Mouse (Mus musculus): ENCODE measurements around the gene Ppp1ca. TPM values are rescaled to one million over a fixed set of nuclear protein-coding genes. Genes with fewer than 3 reads are reported as not detected.
A peak's percentile ranks its signal among the peaks of the same experiment; 100 is the strongest.

Ppp1ca gene
- polyA plus RNA-seq, 1 experiment from 2014 or later, result 817 TPM

DNA sequence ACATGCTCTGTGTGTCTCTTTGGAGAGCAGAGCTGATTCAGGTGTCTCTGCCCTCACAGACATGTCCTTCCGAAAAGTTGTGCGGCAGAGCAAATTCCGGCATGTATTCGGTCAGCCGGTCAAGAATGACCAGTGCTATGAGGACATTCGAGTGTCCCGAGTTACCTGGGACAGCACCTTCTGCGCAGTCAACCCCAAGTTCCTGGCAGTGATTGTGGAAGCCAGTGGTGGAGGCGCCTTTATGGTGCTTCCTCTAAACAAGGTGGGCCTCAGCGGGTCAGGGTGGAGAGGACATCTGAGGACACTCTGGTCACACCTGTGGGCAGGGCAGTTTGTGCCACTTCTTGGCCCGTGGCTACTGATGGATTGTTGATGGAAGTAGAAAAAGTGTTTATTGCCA lies 42.6 kb upstream of the Ppp1ca start:
- ATAC-seq (ENCODE audit: low FRiP score, low read depth), result no peak
- peaks cover 38% of the 10 kb centered on the region for H3K36me3 ChIP-seq
- 86% methylated on average over 11 of the region's 11 CpGs for WGBS

DNA sequence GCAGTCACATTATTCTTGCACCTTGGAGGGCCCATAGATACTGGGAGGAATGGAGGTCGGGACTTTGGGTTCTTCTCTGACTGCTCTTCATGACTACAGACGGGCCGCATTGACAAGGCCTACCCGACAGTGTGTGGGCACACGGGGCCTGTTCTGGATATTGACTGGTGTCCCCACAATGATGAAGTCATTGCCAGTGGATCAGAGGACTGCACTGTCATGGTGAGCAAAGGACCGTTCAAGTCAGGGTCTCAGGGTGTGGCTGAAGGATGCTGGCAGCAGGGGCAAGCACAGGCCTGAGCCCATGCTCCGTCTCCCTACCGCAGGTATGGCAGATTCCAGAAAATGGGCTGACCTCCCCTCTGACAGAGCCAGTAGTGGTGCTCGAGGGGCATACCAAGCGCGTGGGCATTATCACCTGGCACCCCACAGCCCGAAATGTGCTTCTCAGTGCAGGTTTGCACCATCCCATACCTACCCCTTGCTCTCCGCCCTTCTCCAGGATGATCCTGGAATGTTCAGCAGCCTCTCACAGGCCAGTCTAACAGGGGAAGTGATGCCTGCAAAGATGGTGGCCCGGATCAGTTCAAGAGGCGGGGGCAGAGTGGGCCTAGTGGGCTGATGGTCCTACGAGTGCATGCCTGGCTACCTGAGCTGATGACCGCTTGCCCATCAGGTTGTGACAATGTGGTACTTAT lies 42.0 kb upstream of the Ppp1ca start:
- Histone ChIP-seq H3K36me3 (peaks cover 38% of the 10 kb centered on the region), H3K27me3 (no peaks in the 10 kb centered on the region), H3K4me1 (peaks cover 18% of the 10 kb centered on the region), H3K9ac (peak overlapping the region; percentile 91; the same call in 1 of the 2 replicates), H3K27ac (no peak overlapping the region), H3K4me3 (peak overlapping the region; percentile 94; the same call in 1 of the 2 replicates), H3K4me2 (replicated peaks) (peak overlapping the region; percentile 91), H3K9me3 (no peaks in the 10 kb centered on the region)
- ATAC-seq (ENCODE audit: low FRiP score, low read depth), result no peak
- 94% methylated on average over 17 of the region's 17 CpGs for WGBS

More for the DNA sequence above, 42.6 kb upstream of the Ppp1ca start:
- no peaks in the 10 kb centered on the region for H3K9me3 ChIP-seq
- no peak overlapping the region for H3K27ac ChIP-seq
- H3K4me3 ChIP-seq, result peak overlapping the region; percentile 94
- peaks cover 18% of the 10 kb centered on the region for H3K4me1 ChIP-seq
- H3K27me3 ChIP-seq, result no peaks in the 10 kb centered on the region
- H3K4me2 ChIP-seq (replicated peaks), result peak overlapping the region; percentile 91
- peak overlapping the region; percentile 91 for H3K9ac ChIP-seq

DNA sequence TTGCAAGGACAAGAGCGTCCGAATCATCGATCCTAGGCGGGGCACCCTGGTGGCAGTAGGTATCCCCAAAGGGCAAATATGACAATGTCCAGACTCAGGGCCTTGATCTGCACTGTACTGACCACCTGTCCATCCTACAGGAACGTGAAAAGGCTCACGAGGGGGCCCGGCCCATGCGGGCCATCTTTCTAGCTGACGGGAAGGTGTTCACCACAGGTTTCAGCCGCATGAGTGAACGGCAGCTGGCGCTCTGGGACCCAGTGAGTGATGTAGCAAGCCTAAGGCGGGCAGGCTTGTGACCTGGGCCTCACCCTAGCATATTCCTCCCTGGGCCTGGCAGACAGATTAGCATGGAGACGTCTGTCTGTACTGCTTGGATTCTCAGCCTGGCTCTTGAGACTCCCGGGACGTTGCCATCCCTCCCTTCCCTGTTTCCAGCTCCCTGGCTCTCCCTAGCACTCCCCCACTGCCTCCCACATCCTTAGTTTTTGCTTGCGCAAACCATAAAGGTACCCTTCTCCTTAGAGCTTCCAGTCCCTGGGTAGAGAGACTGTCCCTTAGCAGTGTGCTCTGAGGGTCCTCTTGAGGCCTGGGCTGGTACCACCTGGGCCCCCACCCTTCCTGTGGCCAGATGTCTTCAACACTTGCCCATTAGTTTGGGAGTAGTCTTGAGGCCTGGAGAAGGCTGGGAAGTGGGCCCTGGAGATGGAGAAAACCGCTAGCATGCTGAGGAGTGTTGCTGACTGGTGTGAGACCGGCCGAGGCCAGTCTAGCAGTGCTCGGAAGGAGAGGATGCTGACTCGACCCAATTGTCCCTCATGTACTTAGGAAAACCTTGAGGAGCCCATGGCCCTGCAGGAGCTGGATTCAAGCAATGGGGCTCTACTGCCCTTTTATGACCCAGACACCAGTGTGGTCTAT lies 41.0 kb upstream of the Ppp1ca start:
- no peak for ATAC-seq (ENCODE audit: low FRiP score, low read depth)
- peaks cover 18% of the 10 kb centered on the region for H3K4me1 ChIP-seq
- H3K4me2 ChIP-seq (replicated peaks), result no peak overlapping the region
- WGBS, result 90% methylated on average over 22 of the region's 22 CpGs
- H3K9ac ChIP-seq, result no peak overlapping the region
- H3K27ac ChIP-seq, result no peak overlapping the region
- no peak overlapping the region for H3K4me3 ChIP-seq
- H3K36me3 ChIP-seq, result peaks cover 45% of the 10 kb centered on the region
- no peaks in the 10 kb centered on the region for H3K9me3 ChIP-seq
- H3K27me3 ChIP-seq, result no peaks in the 10 kb centered on the region

- H3K9ac ChIP-seq, result no peak overlapping the region
- no peaks in the 10 kb centered on the region for H3K27me3 ChIP-seq
- no peaks in the 10 kb centered on the region for H3K9me3 ChIP-seq
- 90% methylated on average over 4 of the region's 5 CpGs for WGBS
- ATAC-seq (ENCODE audit: low FRiP score, low read depth), result no peak
- no peak overlapping the region for H3K27ac ChIP-seq
- peaks cover 18% of the 10 kb centered on the region for H3K4me1 ChIP-seq
- H3K4me2 ChIP-seq (replicated peaks), result no peak overlapping the region
- peaks cover 52% of the 10 kb centered on the region for H3K36me3 ChIP-seq
- H3K4me3 ChIP-seq, result no peak overlapping the region
Measured at GRCm38 (mm10) chr19:4151488-4151860, 40.4 kb upstream of the Ppp1ca start.

- no peak overlapping the region for H3K4me2 ChIP-seq (replicated peaks)
- H3K4me3 ChIP-seq, result no peak overlapping the region
- no peaks in the 10 kb centered on the region for H3K27me3 ChIP-seq
- no peaks in the 10 kb centered on the region for H3K9me3 ChIP-seq
- H3K27ac ChIP-seq, result no peak overlapping the region
- peaks cover 18% of the 10 kb centered on the region for H3K4me1 ChIP-seq
- H3K9ac ChIP-seq, result 0 out of 2 replicates have a peak overlapping the region, but pooled peaks have one; percentile 19
- ATAC-seq (ENCODE audit: low FRiP score, low read depth), result no peak
- H3K36me3 ChIP-seq, result peaks cover 56% of the 10 kb centered on the region
- 94% methylated on average over 5 of the region's 5 CpGs for WGBS
Measured at GRCm38 (mm10) chr19:4151898-4152297, 40.0 kb upstream of the Ppp1ca start.

DNA sequence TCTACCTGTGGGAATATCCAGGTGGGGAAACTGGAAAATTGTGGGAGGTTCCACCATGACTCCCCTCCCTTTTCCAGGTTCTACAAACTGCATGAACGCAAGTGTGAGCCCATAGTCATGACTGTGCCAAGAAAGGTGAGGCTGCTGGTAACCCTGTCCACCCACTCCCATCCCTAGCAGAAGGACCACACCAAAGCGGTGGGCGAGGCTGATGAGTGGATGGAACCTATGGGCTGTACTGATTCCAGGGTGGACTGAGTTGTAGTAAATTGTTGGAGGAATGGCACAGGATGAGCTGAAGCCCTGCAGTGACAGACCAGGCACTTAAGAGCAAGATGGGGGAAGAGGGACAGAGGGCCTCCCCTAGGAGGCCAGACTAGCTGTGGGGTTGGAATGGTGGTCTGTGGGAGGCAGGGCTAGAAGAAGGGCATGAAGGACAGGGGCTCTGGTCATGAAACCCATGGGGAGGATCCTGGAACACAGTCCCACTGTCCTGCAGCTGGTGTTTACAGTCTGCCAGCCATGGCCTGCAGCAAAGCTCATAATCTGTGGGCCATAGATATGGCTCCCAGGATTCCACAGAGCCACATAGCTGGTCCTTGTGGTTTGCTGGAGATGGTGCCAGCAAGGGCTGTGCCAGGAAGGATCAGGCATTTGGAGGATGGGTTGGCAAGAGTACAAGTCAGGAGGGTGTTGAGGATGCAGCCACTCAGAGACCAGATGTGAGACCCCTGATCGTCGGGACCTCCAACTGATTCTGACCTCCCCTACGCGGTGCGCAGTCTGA lies 39.2 kb upstream of the Ppp1ca start:
- H3K4me2 ChIP-seq (replicated peaks), result no peak overlapping the region
- no peaks in the 10 kb centered on the region for H3K27me3 ChIP-seq
- H3K27ac ChIP-seq, result no peak overlapping the region
- no peak overlapping the region for H3K9ac ChIP-seq
- 94% methylated on average over 8 of the region's 8 CpGs for WGBS
- H3K9me3 ChIP-seq, result no peaks in the 10 kb centered on the region
- no peak for ATAC-seq (ENCODE audit: low FRiP score, low read depth)
- no peak overlapping the region for H3K4me3 ChIP-seq
- H3K36me3 ChIP-seq, result peaks cover 63% of the 10 kb centered on the region
- H3K4me1 ChIP-seq, result peaks cover 18% of the 10 kb centered on the region

DNA sequence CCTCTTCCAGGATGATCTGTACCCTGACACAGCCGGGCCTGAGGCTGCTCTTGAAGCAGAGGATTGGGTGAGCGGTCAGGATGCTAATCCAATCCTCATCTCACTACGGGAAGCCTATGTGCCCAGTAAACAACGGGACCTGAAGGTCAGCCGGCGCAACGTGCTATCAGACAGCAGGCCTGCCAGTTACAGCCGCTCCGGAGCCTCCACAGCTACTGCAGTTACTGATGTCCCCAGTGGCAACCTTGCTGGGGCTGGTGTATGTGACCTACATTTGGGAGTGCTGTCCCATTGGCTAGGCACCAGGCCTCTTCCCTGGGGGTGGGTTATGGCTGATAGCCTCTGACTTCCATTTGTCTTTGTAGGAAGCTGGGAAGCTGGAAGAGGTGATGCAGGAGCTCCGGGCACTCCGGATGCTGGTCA lies 38.6 kb upstream of the Ppp1ca start, which contains the start of gene Ptprcap:
Gene Ptprcap, plus strand, starts transcription at position 373 of the 423 bp plus-strand sequence.
- no peak for ATAC-seq (ENCODE audit: low FRiP score, low read depth)
- no peak within 1 kb of the TSS for H3K4me3 ChIP-seq
- WGBS, result 69% methylated on average over 11 of the region's 11 CpGs
- no peak within 1 kb of the TSS for H3K27ac ChIP-seq
- peaks cover 70% of the 10 kb centered on the region for H3K36me3 ChIP-seq
- no peaks in the 10 kb centered on the region for H3K27me3 ChIP-seq
- H3K4me1 ChIP-seq, result peaks cover 12% of the 10 kb centered on the region
- H3K9me3 ChIP-seq, result no peaks in the 10 kb centered on the region
- H3K4me2 ChIP-seq (replicated peaks), result no peak within 1 kb of the TSS
- no peak within 1 kb of the TSS; the same call in 1 of the 2 replicates for H3K9ac ChIP-seq

- Histone ChIP-seq H3K27ac (no peak overlapping the region), H3K27me3 (no peaks in the 10 kb centered on the region), H3K4me1 (peaks cover 4% of the 10 kb centered on the region; the same call in 1 of the 2 replicates), H3K9ac (no peak overlapping the region), H3K9me3 (no peaks in the 10 kb centered on the region), H3K36me3 (peaks cover 83% of the 10 kb centered on the region), H3K4me3 (no peak overlapping the region), H3K4me2 (replicated peaks) (no peak overlapping the region)
- 81% methylated on average over 13 of the region's 13 CpGs for WGBS
- no peak for ATAC-seq (ENCODE audit: low FRiP score, low read depth)
Measured at GRCm38 (mm10) chr19:4154437-4155222, 37.2 kb upstream of the Ppp1ca start.

- Histone ChIP-seq H3K9me3 (no peaks in the 10 kb centered on the region), H3K9ac (0 out of 2 replicates have a peak overlapping the region, but pooled peaks have one; percentile 14), H3K4me1 (no peaks in the 10 kb centered on the region), H3K27ac (no peak overlapping the region), H3K27me3 (no peaks in the 10 kb centered on the region), H3K4me3 (no peak overlapping the region), H3K4me2 (replicated peaks) (no peak overlapping the region), H3K36me3 (peaks cover 81% of the 10 kb centered on the region)
- 81% methylated on average over 6 of the region's 6 CpGs for WGBS
- ATAC-seq (ENCODE audit: low FRiP score, low read depth), result no peak
Measured at GRCm38 (mm10) chr19:4155223-4156072, 36.4 kb upstream of the Ppp1ca start.

- Histone ChIP-seq H3K4me2 (replicated peaks) (no peak overlapping the region), H3K27ac (no peak overlapping the region), H3K9me3 (no peaks in the 10 kb centered on the region), H3K9ac (0 out of 2 replicates have a peak overlapping the region, but pooled peaks have one; percentile 14), H3K4me1 (no peaks in the 10 kb centered on the region), H3K36me3 (peaks cover 81% of the 10 kb centered on the region), H3K4me3 (no peak overlapping the region), H3K27me3 (no peaks in the 10 kb centered on the region)
- ATAC-seq (ENCODE audit: low FRiP score, low read depth), result no peak
- WGBS, result 81% methylated on average over 20 of the region's 20 CpGs
Measured at GRCm38 (mm10) chr19:4156073-4156579, 35.7 kb upstream of the Ppp1ca start.
